In the genomic region with DNA sequence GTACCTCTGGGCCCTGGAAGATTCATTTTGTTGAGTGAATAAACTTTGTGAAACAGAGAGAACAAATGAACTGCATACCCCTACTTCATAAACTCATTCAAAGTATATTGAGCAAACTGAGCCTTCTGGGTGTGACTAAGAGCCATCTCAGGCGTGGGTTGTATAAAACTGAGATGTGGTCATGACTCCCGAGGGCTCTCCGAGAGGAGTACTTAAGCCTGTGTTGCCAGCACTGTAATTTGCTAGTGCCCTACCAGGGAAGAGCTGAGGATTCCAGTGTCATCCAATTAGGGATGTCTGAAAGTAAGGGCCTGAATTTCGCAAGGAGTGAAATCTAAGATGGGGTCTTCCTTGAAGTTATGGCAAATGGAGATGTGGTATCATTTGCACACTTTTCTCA, we compare ENCODE assay signal across 33 mouse cellular contexts.
"Had no signal": no experiment of that assay in that cellular context is flagged by ENCODE, and none has a peak within 500 bp of the region (broad histone marks: within the 10 kb centered on the region; RNA-seq: fewer than 3 reads in every experiment).

No protein-coding gene starts in this region.

- H3K27ac ChIP-seq: heart, embryonic 13.5 days; heart, embryonic 15.5 days; hindbrain, embryonic 10.5 days; hindbrain, embryonic 12.5 days; hindbrain, embryonic 13.5 days; hindbrain, embryonic 14.5 days; hindbrain, embryonic 15.5 days; hindbrain, postnatal 0 days; intestine, embryonic 15.5 days; kidney, embryonic 15.5 days; kidney, postnatal 0 days; layer of hippocampus, adult 2 months; left cerebral cortex, adult 2 months had no signal

- DNase-seq: heart, postnatal 10 days; heart, postnatal 14 days; heart, postnatal 36 days; heart, postnatal 4 days; kidney, adult 11 months; kidney, adult 18-20 months; kidney, adult 2 months; kidney, adult 8-10 months; kidney, adult 9 months; kidney, postnatal 10 days; kidney, postnatal 14 days; kidney, postnatal 25 days; kidney, postnatal 36 days; kidney, postnatal 4 days; layer of hippocampus, adult 9-11 months; layer of hippocampus, postnatal 36 days had no signal

- H3K36me3 ChIP-seq: heart, embryonic 13.5 days; heart, embryonic 15.5 days; hindbrain, embryonic 10.5 days; hindbrain, embryonic 12.5 days; hindbrain, embryonic 13.5 days; hindbrain, embryonic 15.5 days; intestine, embryonic 15.5 days; kidney, embryonic 15.5 days had no signal

- H3K27me3 ChIP-seq: heart, embryonic 13.5 days; heart, embryonic 15.5 days; hindbrain, embryonic 12.5 days; hindbrain, embryonic 13.5 days; hindbrain, embryonic 15.5 days; intestine, embryonic 15.5 days; kidney, embryonic 15.5 days had no signal

- H3K4me1 ChIP-seq: intestine, embryonic 15.5 days; kidney, embryonic 15.5 days had no signal

- H3K9me3 ChIP-seq: heart, embryonic 13.5 days; heart, embryonic 15.5 days; hindbrain, embryonic 10.5 days; hindbrain, embryonic 12.5 days; hindbrain, embryonic 13.5 days; hindbrain, embryonic 15.5 days; intestine, embryonic 15.5 days; kidney, embryonic 15.5 days had no signal

- H3K4me2 ChIP-seq: heart, embryonic 13.5 days; heart, embryonic 15.5 days; hindbrain, embryonic 12.5 days; hindbrain, embryonic 13.5 days; hindbrain, embryonic 14.5 days; hindbrain, embryonic 15.5 days; intestine, embryonic 15.5 days; kidney, embryonic 15.5 days had no signal

- ATAC-seq: hindbrain, embryonic 16.5 days; hindbrain, postnatal 0 days; inflammation-experienced regulatory T-cells, adult 6 months; intestine, embryonic 15.5 days; intestine, embryonic 16.5 days; intestine, postnatal 0 days had no signal

- H3K4me3 ChIP-seq: heart, embryonic 13.5 days; heart, embryonic 15.5 days; hindbrain, embryonic 10.5 days; hindbrain, embryonic 12.5 days; hindbrain, embryonic 13.5 days; hindbrain, embryonic 15.5 days; intestine, embryonic 15.5 days; kidney, embryonic 15.5 days; layer of hippocampus, adult 2 months; left cerebral cortex, adult 2 months had no signal

- H3K9ac ChIP-seq: heart, embryonic 13.5 days; heart, embryonic 15.5 days; hindbrain, embryonic 12.5 days; hindbrain, embryonic 13.5 days; hindbrain, embryonic 14.5 days; hindbrain, embryonic 15.5 days; intestine, embryonic 15.5 days; kidney, embryonic 15.5 days had no signal
